Mouse (Mus musculus): ENCODE measurements at regions not wholly inside any gene's neighbourhood (a gene's known extent, or its start where the extent isn't known, plus 50 kb on each side); places are given as distances from the start of the nearest gene placed in this dataset.
"Not testable (repeated sequence)": the region's sequence is repeated elsewhere in the genome, so short reads cannot be mapped to it uniquely, and the experiment has no call there.

GRCm38 (mm10) chr1:164532196-164532595 is 74.0 kb upstream of the Atp1b1 start:
- Histone ChIP-seq H3K27me3 (replicated peaks) (no peaks in the 10 kb centered on the region), H3K4me3 (replicated peaks) (no peak overlapping the region), H3K9me3 (no peaks in the 10 kb centered on the region), H3K4me2 (no peak overlapping the region), H3K27ac (no peak overlapping the region), H3K4me1 (no peaks in the 10 kb centered on the region), H3K9ac (no peak overlapping the region), H3K36me3 (no peaks in the 10 kb centered on the region)
- ATAC-seq (ENCODE audit: insufficient read depth, low FRiP score, low read depth): no peak
- 86% methylated on average over 5 of the region's 5 CpGs for WGBS

- no peak overlapping the region for H3K9ac ChIP-seq
- H3K4me2 ChIP-seq: no peak overlapping the region
- no peak for ATAC-seq (ENCODE audit: insufficient read depth, low FRiP score, low read depth)
- H3K4me1 ChIP-seq: no peaks in the 10 kb centered on the region
- H3K9me3 ChIP-seq: no peaks in the 10 kb centered on the region
- no peaks in the 10 kb centered on the region for H3K36me3 ChIP-seq
- H3K4me3 ChIP-seq (replicated peaks): no peak overlapping the region
- 84% methylated on average over 1 of the region's 1 CpGs for WGBS
- no peaks in the 10 kb centered on the region for H3K27me3 ChIP-seq (replicated peaks)
- H3K27ac ChIP-seq: no peak overlapping the region
Measured at GRCm38 (mm10) chr1:164531741-164532140, 73.6 kb upstream of the Atp1b1 start.

- no peak for ATAC-seq (ENCODE audit: insufficient read depth, low FRiP score, low read depth)
- 91% methylated on average over 1 of the region's 1 CpGs for WGBS
- H3K36me3 ChIP-seq: no peaks in the 10 kb centered on the region
- H3K9ac ChIP-seq: no peak overlapping the region
- no peak overlapping the region for H3K4me3 ChIP-seq (replicated peaks)
- no peaks in the 10 kb centered on the region for H3K27me3 ChIP-seq (replicated peaks)
- H3K27ac ChIP-seq: no peak overlapping the region
- H3K4me1 ChIP-seq: no peaks in the 10 kb centered on the region
- no peak overlapping the region for H3K4me2 ChIP-seq
- no peaks in the 10 kb centered on the region for H3K9me3 ChIP-seq
Measured at GRCm38 (mm10) chr1:164526748-164527147, 68.6 kb upstream of the Atp1b1 start.

GRCm38 (mm10) chr1:164522377-164523150 is 64.4 kb upstream of the Atp1b1 start:
- peak; percentile 85 for ATAC-seq (ENCODE audit: insufficient read depth, low FRiP score, low read depth)
- Histone ChIP-seq H3K4me1 (no peaks in the 10 kb centered on the region), H3K9ac (no peak overlapping the region), H3K4me3 (replicated peaks) (no peak overlapping the region), H3K36me3 (no peaks in the 10 kb centered on the region), H3K27me3 (replicated peaks) (no peaks in the 10 kb centered on the region), H3K4me2 (no peak overlapping the region), H3K9me3 (no peaks in the 10 kb centered on the region), H3K27ac (peak overlapping the region; percentile 23; the same call in 1 of the 2 replicates)
- 70% methylated on average over 3 of the region's 3 CpGs for WGBS

GRCm38 (mm10) chr1:164521371-164522130 is 63.4 kb upstream of the Atp1b1 start:
- 72% methylated on average over 6 of the region's 6 CpGs for WGBS
- Histone ChIP-seq H3K9ac (no peak overlapping the region), H3K9me3 (no peaks in the 10 kb centered on the region), H3K36me3 (no peaks in the 10 kb centered on the region), H3K4me2 (no peak overlapping the region), H3K4me3 (replicated peaks) (no peak overlapping the region), H3K27me3 (replicated peaks) (no peaks in the 10 kb centered on the region), H3K27ac (peak overlapping the region; percentile 67), H3K4me1 (no peaks in the 10 kb centered on the region)
- ATAC-seq (ENCODE audit: insufficient read depth, low FRiP score, low read depth): 0 out of 2 replicates have a peak, but pooled peaks have one; percentile 66

GRCm38 (mm10) chr1:164518866-164519265 is 60.7 kb upstream of the Atp1b1 start:
- H3K27me3 ChIP-seq (replicated peaks): no peaks in the 10 kb centered on the region
- H3K4me2 ChIP-seq: no peak overlapping the region
- H3K36me3 ChIP-seq: no peaks in the 10 kb centered on the region
- no peak overlapping the region for H3K27ac ChIP-seq
- no peaks in the 10 kb centered on the region for H3K9me3 ChIP-seq
- no peak overlapping the region for H3K4me3 ChIP-seq (replicated peaks)
- H3K4me1 ChIP-seq: no peaks in the 10 kb centered on the region
- WGBS: 96% methylated on average over 3 of the region's 3 CpGs
- no peak overlapping the region for H3K9ac ChIP-seq
- ATAC-seq (ENCODE audit: insufficient read depth, low FRiP score, low read depth): no peak

GRCm38 (mm10) chr1:164518308-164518707 is 60.2 kb upstream of the Atp1b1 start:
- 77% methylated on average over 4 of the region's 4 CpGs for WGBS
- no peak overlapping the region for H3K4me2 ChIP-seq
- no peak overlapping the region for H3K4me3 ChIP-seq (replicated peaks)
- no peaks in the 10 kb centered on the region for H3K9me3 ChIP-seq
- no peak for ATAC-seq (ENCODE audit: insufficient read depth, low FRiP score, low read depth)
- H3K4me1 ChIP-seq: no peaks in the 10 kb centered on the region
- no peak overlapping the region for H3K9ac ChIP-seq
- no peaks in the 10 kb centered on the region for H3K36me3 ChIP-seq
- H3K27ac ChIP-seq: no peak overlapping the region
- H3K27me3 ChIP-seq (replicated peaks): no peaks in the 10 kb centered on the region

- H3K4me1 ChIP-seq; H3K27ac ChIP-seq; H3K9me3 ChIP-seq; H3K4me3 ChIP-seq (replicated peaks); ATAC-seq (ENCODE audit: insufficient read depth, low FRiP score, low read depth); H3K4me2 ChIP-seq; H3K9ac ChIP-seq; H3K36me3 ChIP-seq; H3K27me3 ChIP-seq (replicated peaks): not testable (repeated sequence)
- 82% methylated on average over 2 of the region's 2 CpGs for WGBS
Measured at GRCm38 (mm10) chr1:164517362-164517761, 59.2 kb upstream of the Atp1b1 start.

- WGBS: 78% methylated on average over 7 of the region's 7 CpGs
Measured at GRCm38 (mm10) chr1:164511628-164512385, 53.7 kb upstream of the Atp1b1 start.

GRCm38 (mm10) chr1:164509226-164509625 is 51.1 kb upstream of the Atp1b1 start:
- H3K27me3 ChIP-seq (replicated peaks): no peaks in the 10 kb centered on the region
- no peak overlapping the region for H3K9ac ChIP-seq
- no peaks in the 10 kb centered on the region for H3K4me1 ChIP-seq
- ATAC-seq (ENCODE audit: insufficient read depth, low FRiP score, low read depth): no peak
- WGBS: 65% methylated on average over 1 of the region's 1 CpGs
- no peak overlapping the region for H3K4me3 ChIP-seq (replicated peaks)
- no peaks in the 10 kb centered on the region for H3K36me3 ChIP-seq
- H3K27ac ChIP-seq: no peak overlapping the region
- no peak overlapping the region for H3K4me2 ChIP-seq
- H3K9me3 ChIP-seq: no peaks in the 10 kb centered on the region

More at GRCm38 (mm10) chr1:164511628-164512385, 53.7 kb upstream of the Atp1b1 start:
- ATAC-seq (ENCODE audit: insufficient read depth, low FRiP score, low read depth): no peak
- Histone ChIP-seq H3K36me3 (no peaks in the 10 kb centered on the region), H3K27me3 (replicated peaks) (no peaks in the 10 kb centered on the region), H3K9me3 (no peaks in the 10 kb centered on the region), H3K4me1 (no peaks in the 10 kb centered on the region), H3K9ac (no peak overlapping the region), H3K27ac (no peak overlapping the region), H3K4me2 (no peak overlapping the region), H3K4me3 (replicated peaks) (no peak overlapping the region)

GRCm38 (mm10) chr1:164508556-164508955 is 50.4 kb upstream of the Atp1b1 start:
- H3K4me2 ChIP-seq: no peak overlapping the region
- no peaks in the 10 kb centered on the region for H3K27me3 ChIP-seq (replicated peaks)
- 64% methylated on average over 8 of the region's 8 CpGs for WGBS
- no peak for ATAC-seq (ENCODE audit: insufficient read depth, low FRiP score, low read depth)
- H3K36me3 ChIP-seq: no peaks in the 10 kb centered on the region
- H3K9ac ChIP-seq: no peak overlapping the region
- H3K4me1 ChIP-seq: no peaks in the 10 kb centered on the region
- H3K4me3 ChIP-seq (replicated peaks): no peak overlapping the region
- H3K9me3 ChIP-seq: no peaks in the 10 kb centered on the region
- no peak overlapping the region for H3K27ac ChIP-seq

GRCm38 (mm10) chr1:164508106-164508505 is 50.0 kb upstream of the Atp1b1 start:
- WGBS: 69% methylated on average over 5 of the region's 5 CpGs
- Histone ChIP-seq H3K9me3 (no peaks in the 10 kb centered on the region), H3K9ac (no peak overlapping the region), H3K4me3 (replicated peaks) (no peak overlapping the region), H3K27me3 (replicated peaks) (no peaks in the 10 kb centered on the region), H3K4me1 (no peaks in the 10 kb centered on the region), H3K27ac (no peak overlapping the region), H3K4me2 (no peak overlapping the region), H3K36me3 (no peaks in the 10 kb centered on the region)
- no peak for ATAC-seq (ENCODE audit: insufficient read depth, low FRiP score, low read depth)
